Mouse (Mus musculus) myocyte (in vitro differentiated cells): ENCODE data around the gene Shank2.

ENCODE experiments used
- CEBPB ChIP-seq: IDR thresholded peaks from 2 replicates; pipeline ENCODE4 v1.6.1; 2011; ENCODE audit warnings: mild to moderate bottlenecking, moderate library complexity; ENCODE audit not compliant: poor library complexity, insufficient read depth, severe bottlenecking
- E2F4 ChIP-seq: IDR thresholded peaks from one replicate; pipeline ENCODE4 v1.6.1; 2011; ENCODE audit warnings: mild to moderate bottlenecking, control low read depth, moderate library complexity; ENCODE audit not compliant: insufficient read depth
- REST ChIP-seq: IDR thresholded peaks from one replicate; pipeline ENCODE4 v1.6.1; 2011; ENCODE audit warnings: mild to moderate bottlenecking, control low read depth, moderate library complexity; ENCODE audit not compliant: insufficient read depth, insufficient read length

GRCm38 (mm10) chr7:144287991-144288390 is 286.3 kb downstream of the Shank2 start:
- no peak for TF ChIP-seq REST
- TF ChIP-seq E2F4, result no peak
- TF ChIP-seq CEBPB, result no peak
